Mouse (Mus musculus): ENCODE data around the gene Sars.

The Sars gene

GRCm38 (mm10) chr3:108424944-108425623 lies 19.9 kb downstream of the Sars start:
- DNase-seq (ENCODE audit: low spot score), result no peak

DNA sequence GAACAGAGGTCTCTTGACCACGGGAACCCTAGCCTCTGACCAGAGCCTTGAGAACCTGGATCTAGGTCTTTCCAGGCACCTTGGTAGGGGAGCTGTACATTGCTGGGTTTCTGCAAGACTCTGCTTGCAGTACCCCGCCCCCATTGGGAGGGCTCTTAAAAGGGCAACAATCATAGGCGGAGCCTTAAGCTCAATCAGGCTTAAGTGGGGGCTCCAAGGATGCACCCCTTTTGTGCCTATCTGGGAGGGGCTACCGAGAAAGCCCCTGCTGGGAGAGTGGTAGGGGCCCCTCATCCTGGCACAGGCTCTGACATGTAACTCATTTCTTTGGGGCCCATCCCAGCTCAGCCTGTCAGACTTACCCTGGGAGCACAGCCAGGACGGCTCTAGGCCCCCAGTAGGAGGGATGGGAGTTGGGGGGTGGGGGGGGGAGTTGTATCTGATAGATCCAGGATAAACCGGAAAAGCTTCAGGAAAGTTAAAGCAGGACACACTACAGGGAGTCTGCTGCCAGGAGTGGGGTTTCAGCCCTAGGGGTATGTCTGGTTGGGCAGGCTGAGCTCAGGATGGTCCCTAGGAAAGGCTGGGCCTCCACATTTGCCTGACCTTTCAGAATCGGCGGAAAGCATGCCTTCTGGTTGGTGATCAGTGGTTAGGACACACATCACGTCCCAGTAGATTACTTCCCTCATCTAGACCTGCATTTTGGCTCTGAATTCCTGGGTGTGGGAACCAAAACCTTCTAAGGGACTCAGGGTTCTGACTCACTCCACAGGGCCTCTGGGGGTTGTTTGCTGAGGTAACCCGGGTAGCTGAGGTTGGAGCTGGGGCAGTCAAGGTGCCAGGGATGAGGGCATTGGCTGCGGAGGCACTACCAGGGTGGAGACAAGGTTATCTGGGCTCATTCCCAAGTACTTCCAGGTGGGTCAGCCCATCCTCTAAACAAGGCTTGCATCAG lies 20.9 kb downstream of the Sars start:
- peak; percentile 54 for DNase-seq (ENCODE audit: low spot score)

DNA sequence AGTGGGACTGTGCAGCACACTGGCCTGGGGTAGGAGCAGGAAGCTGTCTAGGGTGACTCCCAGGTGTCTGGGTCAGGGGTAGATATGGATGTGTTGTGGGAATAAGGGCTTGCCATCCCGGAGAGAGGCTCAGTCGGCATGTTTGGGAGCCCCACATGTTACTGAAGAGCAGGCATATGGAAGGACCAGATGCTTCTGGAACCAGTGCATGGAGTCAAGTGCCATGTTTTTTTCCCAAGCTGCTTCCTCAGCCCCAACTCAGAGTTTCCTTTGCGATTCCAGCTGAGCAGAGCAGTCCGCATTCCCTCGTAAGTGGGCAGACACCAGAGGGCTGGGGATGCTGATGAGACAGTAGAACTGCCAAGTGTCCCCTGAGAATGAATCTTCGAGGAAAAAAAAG lies 22.0 kb downstream of the Sars start:
- DNase-seq (ENCODE audit: low spot score), result no peak

DNA sequence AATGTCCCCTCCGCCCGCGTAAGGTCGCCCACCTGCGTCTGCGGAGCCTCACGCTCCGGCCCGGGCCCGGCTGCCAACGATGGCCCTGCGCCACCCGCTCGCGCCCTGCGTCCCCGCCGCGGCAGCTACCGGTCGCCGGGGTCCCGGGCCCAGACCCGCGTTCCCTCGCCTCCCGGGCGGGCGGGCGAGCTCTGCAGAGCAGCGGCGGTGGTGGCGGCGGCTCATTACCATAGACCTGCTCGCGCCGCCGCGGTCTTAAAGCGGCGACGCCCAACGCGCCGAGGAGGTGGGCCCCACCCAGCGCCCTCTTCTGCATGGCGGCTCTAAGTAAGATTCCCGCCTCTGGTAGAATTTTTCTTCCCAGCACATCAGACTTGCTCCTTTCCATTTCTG lies 29.2 kb downstream of the Sars start:
- peak; percentile 70 for DNase-seq (ENCODE audit: low spot score)

GRCm38 (mm10) chr3:108414857-108415830 lies 29.9 kb downstream of the Sars start, which contains the start of gene Celsr2:
TSS of gene Celsr2 (minus strand) at chr3:108415552.
- DNase-seq (ENCODE audit: low spot score), result no peak

- no peak for DNase-seq (ENCODE audit: low spot score)
Measured at GRCm38 (mm10) chr3:108413634-108414360, 31.2 kb downstream of the Sars start.

GRCm38 (mm10) chr3:108411754-108412121 lies 33.3 kb downstream of the Sars start:
- peak; percentile 75 for DNase-seq (ENCODE audit: low spot score)

DNA sequence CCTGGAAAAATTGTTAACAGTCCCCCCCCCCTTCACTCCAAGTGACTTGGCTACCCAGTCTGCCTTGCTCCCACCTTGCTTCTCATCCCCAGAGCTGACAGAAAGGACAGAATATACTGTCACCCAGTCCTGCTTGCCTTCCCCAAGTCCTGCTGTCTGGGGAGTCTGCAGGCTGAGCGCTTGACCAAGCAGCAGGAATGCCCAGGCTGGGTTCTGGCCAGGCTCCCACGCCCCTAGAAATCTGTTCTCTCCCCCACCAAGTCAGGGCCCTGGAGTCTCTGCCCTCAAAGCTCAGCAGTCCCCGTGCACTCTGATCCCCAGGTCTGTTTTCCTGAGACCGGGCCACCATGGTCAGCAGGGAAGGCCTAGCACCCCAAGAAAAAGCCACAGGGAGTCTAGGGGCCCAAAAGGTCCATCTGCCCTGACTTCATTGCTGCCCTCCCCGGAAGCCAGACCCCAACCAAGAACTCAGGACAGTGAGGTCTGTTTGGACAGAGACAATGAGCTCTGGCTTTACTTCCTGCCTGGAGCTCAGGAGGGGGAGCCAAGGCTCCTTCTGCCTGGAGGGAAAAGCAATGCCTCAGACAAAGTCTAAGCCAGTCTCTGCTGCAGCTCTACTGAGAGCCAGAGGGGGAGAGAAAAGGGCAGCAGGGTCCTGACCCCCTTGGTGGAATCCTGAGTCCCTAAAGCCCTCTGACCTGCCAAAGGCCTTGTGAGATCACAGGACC lies 33.8 kb downstream of the Sars start:
- DNase-seq (ENCODE audit: low spot score), result no peak

DNA sequence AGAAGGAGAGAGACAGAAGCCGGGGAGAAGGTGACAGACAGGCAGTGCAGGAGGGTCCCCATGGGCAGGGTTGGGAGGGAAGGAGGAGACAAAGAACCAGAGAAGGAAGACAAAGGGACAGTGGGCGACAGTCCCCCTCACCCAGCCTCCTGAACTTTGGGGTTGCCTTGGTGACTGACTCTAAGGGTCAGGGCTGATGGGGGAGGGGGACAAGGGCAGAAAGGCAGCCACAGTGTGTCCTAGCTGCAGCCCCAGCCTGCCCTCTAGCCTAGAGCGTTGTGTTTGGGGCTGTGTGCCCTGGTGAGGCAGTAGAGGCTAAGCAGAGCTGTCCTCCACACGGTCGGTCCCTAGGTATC lies 34.7 kb downstream of the Sars start:
- DNase-seq (ENCODE audit: low spot score), result no peak

DNA sequence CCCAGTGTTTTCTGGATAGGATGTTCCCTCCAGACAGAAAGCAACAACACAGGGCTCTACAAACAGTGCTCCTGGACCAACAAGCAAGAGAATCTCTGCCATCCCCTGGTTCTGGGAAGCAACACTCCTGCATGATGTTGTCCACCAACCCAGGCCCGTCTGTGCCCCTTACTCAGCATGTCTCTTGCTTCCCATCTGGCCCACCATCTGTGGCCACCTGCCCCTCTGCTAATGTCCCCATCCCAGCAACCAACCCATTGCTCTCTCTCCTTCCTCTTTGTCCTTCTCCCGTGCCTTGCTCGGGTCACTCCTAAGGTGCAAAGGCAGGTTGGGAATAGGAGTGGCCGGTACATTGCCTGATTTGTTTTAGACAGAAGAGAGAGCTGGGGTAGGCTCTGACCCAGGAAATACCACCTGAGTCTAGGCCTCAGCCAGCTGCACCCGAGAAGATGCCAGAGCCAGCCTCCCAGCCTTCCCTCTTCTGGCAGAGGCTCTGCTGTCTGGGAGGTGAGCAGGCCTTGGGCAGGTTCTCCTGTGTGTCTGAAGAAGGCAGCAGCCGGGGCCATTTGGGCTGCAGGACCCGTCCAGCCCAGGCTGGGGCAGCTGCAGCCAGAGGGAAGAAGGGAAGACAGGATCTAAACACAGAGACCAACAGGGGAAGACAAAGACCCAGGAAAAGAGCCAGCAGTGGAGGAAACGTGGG lies 35.2 kb downstream of the Sars start:
- no peak for DNase-seq (ENCODE audit: low spot score)

DNA sequence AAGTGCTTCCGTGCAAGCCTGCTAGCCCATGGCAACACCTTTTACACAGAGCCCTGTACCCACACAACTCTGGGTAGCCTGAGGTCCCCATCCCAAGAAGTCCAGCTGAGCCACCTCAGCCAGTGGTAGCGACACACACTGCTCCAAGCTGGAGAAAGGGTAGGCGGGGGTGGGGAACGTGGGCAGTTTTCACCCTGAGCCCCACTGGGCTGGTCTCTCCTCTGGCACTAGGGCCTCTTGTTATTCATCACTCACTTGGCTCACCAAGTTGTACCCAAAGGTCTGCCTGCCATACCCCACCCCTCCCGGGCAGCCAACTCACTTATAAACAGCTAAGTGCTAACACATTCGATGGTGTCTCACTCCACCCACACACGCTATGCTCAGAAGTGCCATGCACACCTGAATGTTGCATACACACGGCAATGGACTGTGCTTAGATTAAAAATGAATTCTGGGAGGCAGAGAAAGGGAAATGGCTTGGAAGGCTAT lies 36.4 kb downstream of the Sars start:
- DNase-seq (ENCODE audit: low spot score), result no peak

- no peak for DNase-seq (ENCODE audit: low spot score)
Measured at GRCm38 (mm10) chr3:108406306-108406885, 38.6 kb downstream of the Sars start.

GRCm38 (mm10) chr3:108405536-108406305 lies 39.3 kb downstream of the Sars start:
- no peak for DNase-seq (ENCODE audit: low spot score)

- DNase-seq (ENCODE audit: low spot score), result no peak
Measured at GRCm38 (mm10) chr3:108402528-108402920, 42.5 kb downstream of the Sars start.

GRCm38 (mm10) chr3:108401692-108402527 lies 43.1 kb downstream of the Sars start:
- DNase-seq (ENCODE audit: low spot score), result peak; percentile 94

GRCm38 (mm10) chr3:108400442-108400841 lies 44.6 kb downstream of the Sars start:
- DNase-seq (ENCODE audit: low spot score), result no peak

DNA sequence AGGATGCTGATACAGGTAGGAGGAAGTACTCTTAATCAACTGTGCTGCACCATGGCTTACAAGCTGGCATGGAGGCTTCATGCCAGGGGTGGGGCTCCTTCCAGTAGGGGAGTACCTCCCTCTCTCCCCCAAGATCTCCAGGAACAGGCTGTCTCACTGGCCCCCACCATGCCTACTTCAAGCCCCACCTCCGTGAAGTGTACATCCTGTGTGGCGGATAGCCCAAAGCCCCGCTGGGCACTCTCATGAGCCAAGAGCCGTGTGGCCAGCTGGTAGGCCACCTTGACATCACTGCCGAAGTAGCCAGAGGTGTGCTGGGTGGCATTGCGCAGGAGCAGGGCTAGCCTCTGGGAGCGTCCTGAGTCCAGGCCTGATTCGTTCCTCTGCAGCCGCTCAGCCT lies 46.7 kb downstream of the Sars start:
- no peak for DNase-seq (ENCODE audit: low spot score)

DNA sequence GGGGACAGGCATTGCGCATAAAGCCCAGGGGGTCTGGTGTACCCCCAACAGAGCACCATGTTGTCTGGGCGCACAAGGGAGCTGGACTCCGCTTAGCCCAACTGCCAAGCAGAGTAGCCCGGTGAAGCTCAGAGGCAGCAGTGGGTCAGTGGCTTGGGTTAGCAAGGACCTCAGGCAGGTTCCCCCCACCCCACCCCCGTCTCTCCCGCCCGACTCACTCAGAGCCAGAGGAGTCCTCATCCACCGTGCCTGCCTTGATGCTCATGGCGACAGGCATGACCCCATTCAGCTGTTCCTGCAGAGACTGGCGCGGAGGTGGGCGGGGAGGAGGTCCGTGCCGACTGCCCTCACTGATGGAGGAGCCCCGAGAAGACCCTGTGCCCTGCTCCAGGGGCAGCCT lies 52.2 kb downstream of the Sars start:
- DNase-seq (ENCODE audit: low spot score), result no peak
